Mouse (Mus musculus) megakaryocyte, embryonic 14.5 days (primary cell): ENCODE data around the gene Cd3d.

Experiments
- FLI1 ChIP-seq: IDR thresholded peaks from 2 replicates; pipeline ENCODE4 v1.6.1; 2012; ENCODE audit warnings: low read length, inconsistent platforms, mixed read lengths
- GATA1 ChIP-seq: IDR thresholded peaks from 3 replicates; pipeline ENCODE4 v1.6.1; 2012; ENCODE audit warnings: mixed read lengths, low read length, inconsistent platforms, borderline replicate concordance

- no peak for TF ChIP-seq FLI1
- TF ChIP-seq GATA1: no peak
Measured at GRCm38 (mm10) chr9:44991821-44992220, 10.2 kb downstream of the Cd3d start.
